Mouse (Mus musculus) c-Kit-positive CD71-positive TER-119-positive erythroid progenitor cells, embryonic 14.5 days (primary cell): ENCODE results near the gene Unc50.

Experiments used
- DNase-seq: peaks from one replicate; pipeline ENCODE4 v3.0.0-alpha.2; 2013; ENCODE audit warnings: low spot score

Gene Unc50

DNA sequence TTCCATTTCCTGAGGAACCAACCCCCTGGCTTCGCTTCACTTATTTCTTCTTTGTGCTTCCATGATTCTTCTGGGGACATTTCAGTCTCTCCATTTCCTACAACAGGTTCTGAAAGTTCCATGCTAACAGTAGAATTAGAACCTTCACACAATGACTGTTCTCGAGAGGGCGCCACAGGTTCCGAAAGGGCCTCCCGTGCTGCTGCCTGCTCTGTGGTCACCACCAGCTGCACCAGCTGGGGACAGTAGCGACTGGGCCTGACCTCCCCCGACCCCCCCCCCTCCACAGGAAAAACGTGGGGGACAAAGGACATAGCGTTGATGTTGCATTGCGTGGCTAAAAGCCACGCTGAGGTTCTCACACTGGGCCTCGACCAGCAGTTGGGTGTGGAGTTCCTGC lies 58.6 kb downstream of the Unc50 start:
- no peak for DNase-seq
